Mouse (Mus musculus) MEL (cell line): Measurements from ENCODE around the gene Fxr1.

Experiments used
- CHD1 ChIP-seq: IDR thresholded peaks from 2 replicates; pipeline ENCODE4 v1.6.1; 2012; ENCODE audit warnings: low read depth, mild to moderate bottlenecking, inconsistent platforms, low read length, improper control_type of control experiment
- CTCF ChIP-seq, 3 experiments: IDR thresholded peaks in 2 of 3; conservative IDR thresholded peaks in 1 of 3; 2 replicates each; pipeline ENCODE4 v1.5.1; 2011 to 2012; ENCODE audit warnings: low read length in 3 of 3, low read depth in 2 of 3, mild to moderate bottlenecking in 2 of 3, improper control_type of control experiment in 1 of 3, inconsistent platforms in 1 of 3, mixed read lengths in 1 of 3, moderate library complexity in 1 of 3; ENCODE audit not compliant: control insufficient read depth in 1 of 3, insufficient read depth in 1 of 3, poor library complexity in 1 of 3, severe bottlenecking in 1 of 3
- EP300 ChIP-seq, 2 experiments: IDR thresholded peaks; 2 replicates each; pipeline ENCODE4 v1.6.1; 2011; ENCODE audit warnings: improper control_type of control experiment in 2 of 2, low read length in 2 of 2, low read depth in 1 of 2, mild to moderate bottlenecking in 1 of 2
- MAX ChIP-seq: IDR thresholded peaks from 2 replicates; pipeline ENCODE4 v1.6.1; 2011; ENCODE audit warnings: low read length, improper control_type of control experiment
- NRF1 ChIP-seq: IDR thresholded peaks from 2 replicates; pipeline ENCODE4 v1.6.1; 2014; ENCODE audit warnings: low read depth, mild to moderate bottlenecking, inconsistent platforms, low read length, improper control_type of control experiment, moderate library complexity; ENCODE audit not compliant: poor library complexity, insufficient read depth, severe bottlenecking
- POLR2A ChIP-seq, 2 experiments: IDR thresholded peaks; 2 replicates each; pipeline ENCODE4 v1.6.1; 2011 to 2012; ENCODE audit warnings: low read length in 2 of 2, mild to moderate bottlenecking in 2 of 2, control low read depth in 1 of 2, improper control_type of control experiment in 1 of 2, low read depth in 1 of 2, moderate library complexity in 1 of 2; ENCODE audit not compliant: control insufficient read depth in 1 of 2, insufficient read depth in 1 of 2, poor library complexity in 1 of 2

- no peak for TF ChIP-seq POLR2A (IDR thresholded peaks at IDR 0.05; ENCODE audit: control insufficient read depth in 1 of 2, insufficient read depth in 1 of 2, low read depth in 1 of 2, low read length in 2 of 2, poor library complexity in 1 of 2)
- TF ChIP-seq MAX: no peak
- no peak for TF ChIP-seq EP300 (IDR thresholded peaks at IDR 0.05; ENCODE audit: low read depth in 1 of 2, low read length in 2 of 2)
- no peak for TF ChIP-seq CHD1
- TF ChIP-seq CTCF (IDR thresholded peaks at IDR 0.05 in 2 of 3, conservative IDR thresholded peaks at IDR 0.05 in 1 of 3; ENCODE audit: control insufficient read depth in 1 of 3, insufficient read depth in 1 of 3, low read depth in 2 of 3, low read length in 3 of 3, poor library complexity in 1 of 3, severe bottlenecking in 1 of 3): no peak
- no peak for TF ChIP-seq NRF1
Measured at GRCm38 (mm10) chr3:34106421-34106820, 86.7 kb downstream of the Fxr1 start.
